Mouse (Mus musculus) cerebellum, postnatal 14 days (tissue): ENCODE data around the gene Slc7a14.

Source experiments
- DNase-seq, 2 experiments: peaks; one replicate each; pipeline ENCODE4 v3.0.0; 2021; ENCODE audit warnings: mixed read lengths in 2 of 2

Gene Slc7a14

GRCm38 (mm10) chr3:31208046-31208445 lies 102.1 kb downstream of the Slc7a14 start:
- no peak for DNase-seq

GRCm38 (mm10) chr3:31205167-31205566 lies 105.0 kb downstream of the Slc7a14 start:
- no peak for DNase-seq

- DNase-seq, result no peak
Observed at GRCm38 (mm10) chr3:31203947-31204346, 106.2 kb downstream of the Slc7a14 start.

GRCm38 (mm10) chr3:31199162-31199877 lies 110.9 kb downstream of the Slc7a14 start:
- DNase-seq, result no peak

- no peak for DNase-seq
Observed at GRCm38 (mm10) chr3:31191402-31191801, 118.8 kb downstream of the Slc7a14 start.

- DNase-seq, result no peak
Observed at GRCm38 (mm10) chr3:31190342-31190741, 119.8 kb downstream of the Slc7a14 start.

- no peak for DNase-seq
Observed at GRCm38 (mm10) chr3:31166365-31166871, 143.8 kb downstream of the Slc7a14 start.

- DNase-seq, result no peak
Observed at GRCm38 (mm10) chr3:31165803-31166202, 144.4 kb downstream of the Slc7a14 start.

GRCm38 (mm10) chr3:31162860-31163259 lies 147.3 kb downstream of the Slc7a14 start:
- no peak for DNase-seq

GRCm38 (mm10) chr3:31161336-31161735 lies 148.8 kb downstream of the Slc7a14 start:
- DNase-seq, result no peak

- DNase-seq, result no peak
Observed at GRCm38 (mm10) chr3:31160046-31160445, 150.1 kb downstream of the Slc7a14 start.

GRCm38 (mm10) chr3:31157776-31158175 lies 152.4 kb downstream of the Slc7a14 start:
- no peak for DNase-seq

GRCm38 (mm10) chr3:31156126-31156525 lies 154.1 kb downstream of the Slc7a14 start:
- peak in 1 of 2 experiments; percentile 20 for DNase-seq
